Mouse (Mus musculus) neural tube, embryonic 14.5 days (tissue): Measurements from ENCODE around the gene Mrap. TPM values are rescaled to one million over a fixed set of nuclear protein-coding genes. Genes with fewer than 3 reads are reported as not detected.
A peak's percentile ranks its signal among the peaks of the same experiment; 100 is the strongest.

Source experiments
- ATAC-seq: fragments of 200-750 bp; cut with Nextera tagmentation; 2 replicates; pipeline ENCODE4 v1.8.0; 2017; ENCODE audit warnings: low read depth, mild to moderate bottlenecking, moderate TSS enrichment, moderate library complexity
- H3K27ac ChIP-seq: fragments of 300-500 bp; sonication (generic); 2 replicates; pipeline ENCODE4 v1.5.1; 2014; ENCODE audit warnings: low read depth, mild to moderate bottlenecking, control low read depth, low read length, moderate library complexity, mixed read lengths
- H3K27me3 ChIP-seq: fragments of 300-500 bp; sonication (generic); 2 replicates; pipeline ENCODE4 v1.6.1; 2014; ENCODE audit warnings: low read length; ENCODE audit not compliant: control insufficient read depth, insufficient read depth
- H3K36me3 ChIP-seq: fragments of 300-500 bp; sonication (generic); 2 replicates; pipeline ENCODE4 v1.6.1; 2014; ENCODE audit warnings: low read length, mixed read lengths; ENCODE audit not compliant: control insufficient read depth, insufficient read depth
- H3K4me1 ChIP-seq: fragments of 300-500 bp; sonication (generic); 2 replicates; pipeline ENCODE4 v1.6.1; 2014; ENCODE audit warnings: low read length; ENCODE audit not compliant: control insufficient read depth, insufficient read depth
- H3K4me2 ChIP-seq: fragments of 300-500 bp; sonication (generic); 2 replicates; pipeline ENCODE4 v1.6.1; 2014; ENCODE audit warnings: mild to moderate bottlenecking, low read depth, low read length, control low read depth
- H3K4me3 ChIP-seq: fragments of 300-500 bp; sonication (generic); 2 replicates; pipeline ENCODE4 v1.5.1; 2014; ENCODE audit warnings: low read depth, low read length, control low read depth, mixed read lengths
- H3K9ac ChIP-seq: fragments of 300-500 bp; sonication (generic); replicated peaks from 2 replicates; pipeline ENCODE4 v1.6.1; 2014; ENCODE audit warnings: low read depth, mild to moderate bottlenecking, control low read depth, low read length, mixed read lengths
- H3K9me3 ChIP-seq: fragments of 300-500 bp; sonication (generic); 2 replicates; pipeline ENCODE4 v1.6.1; 2016; ENCODE audit warnings: low read length; ENCODE audit not compliant: control insufficient read depth
- WGBS: fragments of 180-500 bp; shearing (Covaris S2); extraction: QIAGEN DNeasy Blood & Tissue Kit; methylation state at CpG from one replicate; pipeline ENCODE4 v1.1.7; 2014; 5-methylcytosine and 5-hydroxymethylcytosine counted together
- polyA plus RNA-seq: library from polyadenylated mRNA; unstranded; fragments of >200 nt; fragmentation: Nextera tagmentation; extraction: Ambion mirVana; gene quantifications from 2 replicates; pipeline ENCODE4 v1.2.1, GENCODE M21; 2014

The Mrap gene
- polyA plus RNA-seq, 1 experiment from 2014 or later = not detected

GRCm38 (mm10) chr16:90736672-90737270 lies 1.2 kb upstream of the Mrap start:
- 62% methylated on average over 10 of the region's 10 CpGs for WGBS
- Histone ChIP-seq H3K9me3 (no peaks in the 10 kb centered on the region), H3K4me2 (no peak overlapping the region), H3K27ac (no peak overlapping the region), H3K4me1 (peaks cover 4% of the 10 kb centered on the region; the same call in 1 of the 2 replicates), H3K4me3 (no peak overlapping the region), H3K36me3 (no peaks in the 10 kb centered on the region), H3K9ac (no peak overlapping the region), H3K27me3 (no peaks in the 10 kb centered on the region)
- ATAC-seq = no peak

- no peak overlapping the region for H3K4me3 ChIP-seq
- no peaks in the 10 kb centered on the region for H3K4me1 ChIP-seq
- no peaks in the 10 kb centered on the region for H3K27me3 ChIP-seq
- H3K9me3 ChIP-seq = no peaks in the 10 kb centered on the region
- H3K9ac ChIP-seq = no peak overlapping the region
- H3K4me2 ChIP-seq = no peak overlapping the region
- WGBS = 94% methylated on average over 6 of the region's 6 CpGs
- peaks cover 10% of the 10 kb centered on the region; the same call in 1 of the 2 replicates for H3K36me3 ChIP-seq
- no peak overlapping the region for H3K27ac ChIP-seq
- ATAC-seq = no peak
Measured at GRCm38 (mm10) chr16:90747143-90747542, 9.1 kb downstream of the Mrap start.

GRCm38 (mm10) chr16:90748169-90748568 lies 10.2 kb downstream of the Mrap start:
- WGBS = 97% methylated on average over 7 of the region's 7 CpGs
- no peak overlapping the region for H3K4me3 ChIP-seq
- no peak for ATAC-seq

GRCm38 (mm10) chr16:90753386-90753941 lies 15.5 kb downstream of the Mrap start:
- Histone ChIP-seq H3K36me3 (peaks cover 28% of the 10 kb centered on the region), H3K4me2 (no peak overlapping the region), H3K27me3 (no peaks in the 10 kb centered on the region), H3K9me3 (no peaks in the 10 kb centered on the region), H3K4me1 (no peaks in the 10 kb centered on the region), H3K9ac (no peak overlapping the region), H3K27ac (no peak overlapping the region), H3K4me3 (no peak overlapping the region)
- 91% methylated on average over 13 of the region's 13 CpGs for WGBS
- ATAC-seq = no peak

More at GRCm38 (mm10) chr16:90748169-90748568, 10.2 kb downstream of the Mrap start:
- H3K27ac ChIP-seq = no peak overlapping the region
- H3K4me2 ChIP-seq = no peak overlapping the region
- H3K36me3 ChIP-seq = peaks cover 15% of the 10 kb centered on the region; the same call in 1 of the 2 replicates
- no peaks in the 10 kb centered on the region for H3K9me3 ChIP-seq
- H3K27me3 ChIP-seq = no peaks in the 10 kb centered on the region
- no peaks in the 10 kb centered on the region for H3K4me1 ChIP-seq
- H3K9ac ChIP-seq = no peak overlapping the region

- peaks cover 12% of the 10 kb centered on the region; the same call in 1 of the 2 replicates for H3K36me3 ChIP-seq
Measured at GRCm38 (mm10) chr16:90759335-90759734, 21.3 kb downstream of the Mrap start.

GRCm38 (mm10) chr16:90760515-90760914 lies 22.5 kb downstream of the Mrap start:
- Histone ChIP-seq H3K9me3 (no peaks in the 10 kb centered on the region), H3K4me3 (no peak overlapping the region), H3K36me3 (peaks cover 16% of the 10 kb centered on the region; the same call in 1 of the 2 replicates), H3K9ac (no peak overlapping the region), H3K4me1 (no peaks in the 10 kb centered on the region), H3K27ac (no peak overlapping the region), H3K4me2 (no peak overlapping the region), H3K27me3 (no peaks in the 10 kb centered on the region)
- ATAC-seq = no peak
- WGBS = 88% methylated on average over 4 of the region's 4 CpGs

More at GRCm38 (mm10) chr16:90759335-90759734, 21.3 kb downstream of the Mrap start:
- no peaks in the 10 kb centered on the region for H3K4me1 ChIP-seq
- no peaks in the 10 kb centered on the region for H3K27me3 ChIP-seq
- H3K4me3 ChIP-seq = no peak overlapping the region
- H3K9ac ChIP-seq = no peak overlapping the region
- WGBS = 29% methylated on average over 3 of the region's 3 CpGs
- H3K9me3 ChIP-seq = no peaks in the 10 kb centered on the region
- no peak overlapping the region for H3K27ac ChIP-seq
- peak; percentile 24; the same call in 1 of the 2 replicates for ATAC-seq
- H3K4me2 ChIP-seq = no peak overlapping the region

GRCm38 (mm10) chr16:90765195-90765877 lies 27.3 kb downstream of the Mrap start:
- no peaks in the 10 kb centered on the region for H3K27me3 ChIP-seq
- no peak overlapping the region for H3K27ac ChIP-seq
- 93% methylated on average over 9 of the region's 9 CpGs for WGBS
- no peaks in the 10 kb centered on the region for H3K9me3 ChIP-seq
- H3K9ac ChIP-seq = no peak overlapping the region
- peaks cover 45% of the 10 kb centered on the region for H3K36me3 ChIP-seq
- ATAC-seq = no peak
- H3K4me2 ChIP-seq = no peak overlapping the region
- no peaks in the 10 kb centered on the region for H3K4me1 ChIP-seq
- H3K4me3 ChIP-seq = no peak overlapping the region

GRCm38 (mm10) chr16:90766919-90767454 lies 29.0 kb downstream of the Mrap start:
- Histone ChIP-seq H3K4me2 (no peak overlapping the region), H3K9me3 (no peaks in the 10 kb centered on the region), H3K27me3 (no peaks in the 10 kb centered on the region), H3K27ac (no peak overlapping the region), H3K36me3 (peaks cover 55% of the 10 kb centered on the region), H3K4me3 (no peak overlapping the region), H3K4me1 (no peaks in the 10 kb centered on the region), H3K9ac (no peak overlapping the region)
- no peak for ATAC-seq
- WGBS = 96% methylated on average over 15 of the region's 15 CpGs

- no peak overlapping the region for H3K4me2 ChIP-seq
- H3K4me3 ChIP-seq = no peak overlapping the region
- 92% methylated on average over 12 of the region's 12 CpGs for WGBS
- no peak overlapping the region for H3K27ac ChIP-seq
- no peaks in the 10 kb centered on the region for H3K4me1 ChIP-seq
- peaks cover 74% of the 10 kb centered on the region for H3K36me3 ChIP-seq
- no peaks in the 10 kb centered on the region for H3K9me3 ChIP-seq
- H3K9ac ChIP-seq = no peak overlapping the region
- H3K27me3 ChIP-seq = no peaks in the 10 kb centered on the region
- ATAC-seq = no peak
Measured at GRCm38 (mm10) chr16:90774216-90774615, 36.2 kb downstream of the Mrap start.
